Mouse (Mus musculus): Measurements from ENCODE around the gene Gpc6. TPM values are rescaled to one million over a fixed set of nuclear protein-coding genes. Genes with fewer than 3 reads are reported as not detected.

The Gpc6 gene
- total and polyA plus RNA-seq, 2 experiments from 2014 or later, result 11.0 to 17.1 TPM

GRCm38 (mm10) chr14:117351296-117351695 is 426.2 kb downstream of the Gpc6 start:
- Histone ChIP-seq H3K9ac (replicated peaks; ENCODE audit: low read depth, low read length) (no peak overlapping the region), H3K4me1 (ENCODE audit: control insufficient read depth, insufficient read depth) (no peaks in the 10 kb centered on the region), H3K4me3 (ENCODE audit: low read depth, low read length) (no peak overlapping the region), H3K27ac (ENCODE audit: low read depth) (no peak overlapping the region), H3K9me3 (replicated peaks; ENCODE audit: control insufficient read depth, low read length) (no peaks in the 10 kb centered on the region), H3K27me3 (ENCODE audit: control insufficient read depth, insufficient read depth, low read length) (no peaks in the 10 kb centered on the region), H3K36me3 (replicated peaks; ENCODE audit: control insufficient read depth, insufficient read depth, low read length) (no peaks in the 10 kb centered on the region), H3K4me2 (ENCODE audit: low read depth, low read length) (no peak overlapping the region)
- DNase-seq (ENCODE audit: low spot score), result no peak
- TF ChIP-seq CTCF (IDR thresholded peaks at IDR 0.05; ENCODE audit: low read depth) (no peak), EP300 (IDR thresholded peaks at IDR 0.05; ENCODE audit: low read depth) (no peak)
- no peak for ATAC-seq (ENCODE audit: insufficient read depth, low read depth)
- WGBS, result 79% methylated on average over 7 of the region's 7 CpGs

GRCm38 (mm10) chr14:117361155-117361964 is 436.2 kb downstream of the Gpc6 start:
- Histone ChIP-seq H3K27me3 (ENCODE audit: control insufficient read depth, insufficient read depth, low read length) (no peaks in the 10 kb centered on the region), H3K27ac (ENCODE audit: low read depth) (no peak overlapping the region), H3K9me3 (replicated peaks; ENCODE audit: control insufficient read depth, low read length) (no peaks in the 10 kb centered on the region), H3K4me2 (ENCODE audit: low read depth, low read length) (no peak overlapping the region), H3K4me1 (ENCODE audit: control insufficient read depth, insufficient read depth) (no peaks in the 10 kb centered on the region), H3K36me3 (replicated peaks; ENCODE audit: control insufficient read depth, insufficient read depth, low read length) (no peaks in the 10 kb centered on the region), H3K9ac (replicated peaks; ENCODE audit: low read depth, low read length) (no peak overlapping the region), H3K4me3 (ENCODE audit: low read depth, low read length) (no peak overlapping the region)
- TF ChIP-seq CTCF (IDR thresholded peaks at IDR 0.05; ENCODE audit: low read depth), result no peak
- no peak for TF ChIP-seq EP300 (IDR thresholded peaks at IDR 0.05; ENCODE audit: low read depth)
- ATAC-seq (ENCODE audit: insufficient read depth, low read depth) (no peak), DNase-seq (ENCODE audit: low spot score) (no peak)
- 66% methylated on average over 9 of the region's 9 CpGs for WGBS

GRCm38 (mm10) chr14:117361965-117362309 is 436.8 kb downstream of the Gpc6 start:
- no peak for TF ChIP-seq EP300 (IDR thresholded peaks at IDR 0.05; ENCODE audit: low read depth)
- no peak overlapping the region for H3K4me2 ChIP-seq (ENCODE audit: low read depth, low read length)
- WGBS, result 85% methylated on average over 2 of the region's 2 CpGs
- no peak overlapping the region for H3K9ac ChIP-seq (replicated peaks; ENCODE audit: low read depth, low read length)
- no peaks in the 10 kb centered on the region for H3K4me1 ChIP-seq (ENCODE audit: control insufficient read depth, insufficient read depth)
- H3K9me3 ChIP-seq (replicated peaks; ENCODE audit: control insufficient read depth, low read length), result no peaks in the 10 kb centered on the region
- no peak for ATAC-seq (ENCODE audit: insufficient read depth, low read depth)
- H3K4me3 ChIP-seq (ENCODE audit: low read depth, low read length), result no peak overlapping the region
- H3K36me3 ChIP-seq (replicated peaks; ENCODE audit: control insufficient read depth, insufficient read depth, low read length), result no peaks in the 10 kb centered on the region
- DNase-seq (ENCODE audit: low spot score), result no peak
- no peaks in the 10 kb centered on the region for H3K27me3 ChIP-seq (ENCODE audit: control insufficient read depth, insufficient read depth, low read length)
- no peak overlapping the region for H3K27ac ChIP-seq (ENCODE audit: low read depth)

- no peaks in the 10 kb centered on the region for H3K4me1 ChIP-seq (ENCODE audit: control insufficient read depth, insufficient read depth)
- H3K27ac ChIP-seq (ENCODE audit: low read depth), result no peak overlapping the region
- no peaks in the 10 kb centered on the region for H3K27me3 ChIP-seq (ENCODE audit: control insufficient read depth, insufficient read depth, low read length)
- no peak overlapping the region for H3K4me2 ChIP-seq (ENCODE audit: low read depth, low read length)
- H3K9me3 ChIP-seq (replicated peaks; ENCODE audit: control insufficient read depth, low read length), result no peaks in the 10 kb centered on the region
- no peak overlapping the region for H3K4me3 ChIP-seq (ENCODE audit: low read depth, low read length)
- TF ChIP-seq CTCF (IDR thresholded peaks at IDR 0.05; ENCODE audit: low read depth) (no peak), EP300 (IDR thresholded peaks at IDR 0.05; ENCODE audit: low read depth) (no peak)
- no peak overlapping the region for H3K9ac ChIP-seq (replicated peaks; ENCODE audit: low read depth, low read length)
- ATAC-seq (ENCODE audit: insufficient read depth, low read depth), result no peak
- DNase-seq (ENCODE audit: low spot score), result no peak
- 74% methylated on average over 18 of the region's 18 CpGs for WGBS
- no peaks in the 10 kb centered on the region for H3K36me3 ChIP-seq (replicated peaks; ENCODE audit: control insufficient read depth, insufficient read depth, low read length)
Measured at GRCm38 (mm10) chr14:117369331-117369866, 444.3 kb downstream of the Gpc6 start.

GRCm38 (mm10) chr14:117376822-117377376 is 451.8 kb downstream of the Gpc6 start:
- H3K4me2 ChIP-seq (ENCODE audit: low read depth, low read length), result no peak overlapping the region
- no peak overlapping the region for H3K27ac ChIP-seq (ENCODE audit: low read depth)
- no peak overlapping the region for H3K4me3 ChIP-seq (ENCODE audit: low read depth, low read length)
- no peaks in the 10 kb centered on the region for H3K36me3 ChIP-seq (replicated peaks; ENCODE audit: control insufficient read depth, insufficient read depth, low read length)
- no peaks in the 10 kb centered on the region for H3K9me3 ChIP-seq (replicated peaks; ENCODE audit: control insufficient read depth, low read length)
- DNase-seq (ENCODE audit: low spot score) (no peak), ATAC-seq (ENCODE audit: insufficient read depth, low read depth) (no peak)
- H3K9ac ChIP-seq (replicated peaks; ENCODE audit: low read depth, low read length), result no peak overlapping the region
- WGBS, result 58% methylated on average over 4 of the region's 4 CpGs
- H3K27me3 ChIP-seq (ENCODE audit: control insufficient read depth, insufficient read depth, low read length), result no peaks in the 10 kb centered on the region
- 0 out of 2 replicates have a peak, but pooled peaks cover 3% of the 10 kb centered on the region for H3K4me1 ChIP-seq (ENCODE audit: control insufficient read depth, insufficient read depth)
- TF ChIP-seq EP300 (IDR thresholded peaks at IDR 0.05; ENCODE audit: low read depth), result no peak

Measured in heart, postnatal 0 days (tissue).